Mouse (Mus musculus): ENCODE measurements at regions not wholly inside any gene's neighbourhood (a gene's known extent, or its start where the extent isn't known, plus 50 kb on each side); places are given as distances from the start of the nearest gene placed in this dataset.

DNA sequence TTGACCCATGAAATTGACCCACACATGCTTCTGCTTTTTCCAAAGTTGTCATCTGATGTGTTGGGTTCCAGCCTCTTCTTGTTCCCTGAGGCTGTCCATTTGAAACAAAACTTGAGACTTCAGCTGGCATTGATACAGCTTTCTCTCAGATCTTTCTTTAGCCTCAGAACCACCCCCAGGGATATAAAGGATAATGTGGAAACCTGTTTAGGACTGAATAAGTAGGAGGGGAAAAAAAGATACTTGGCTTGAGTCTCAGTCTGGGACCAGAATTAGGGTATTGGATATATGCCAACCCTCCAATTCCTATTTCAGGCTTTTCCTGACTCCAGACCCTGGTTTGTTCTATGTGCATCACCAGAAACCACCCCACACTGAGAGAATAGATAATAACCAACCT, 579.7 kb upstream of the Camk1g start:
- no peak for DNase-seq

DNA sequence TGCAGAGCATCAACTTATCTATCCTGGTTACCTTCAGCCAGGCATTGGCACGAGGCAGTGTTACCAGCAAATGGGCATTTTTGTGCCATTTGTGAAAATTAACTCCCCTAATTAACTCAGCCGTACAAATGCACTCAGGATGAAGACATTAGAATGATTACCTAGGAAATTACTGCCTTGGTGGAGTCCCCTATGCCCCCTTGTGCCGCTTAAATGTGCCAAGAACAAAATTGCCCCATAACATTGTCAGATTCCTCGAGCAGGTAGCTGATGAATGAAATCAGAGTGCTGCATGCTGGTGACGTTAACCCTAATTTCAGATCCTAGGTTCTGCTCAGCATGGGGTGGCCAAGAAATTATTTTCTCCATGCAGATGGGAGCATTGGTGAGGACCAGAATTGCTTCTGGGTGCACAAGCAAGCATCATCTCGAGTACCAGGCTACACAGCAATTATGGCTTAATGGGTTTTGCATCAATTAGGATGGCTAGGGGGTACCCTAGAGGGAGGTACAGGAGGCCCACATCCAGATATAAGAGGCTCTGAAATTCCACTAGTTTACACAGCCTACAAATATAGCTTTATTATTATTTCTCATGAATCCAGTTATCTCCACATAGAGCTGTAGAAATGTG, 577.0 kb upstream of the Camk1g start:
- no peak for DNase-seq

DNA sequence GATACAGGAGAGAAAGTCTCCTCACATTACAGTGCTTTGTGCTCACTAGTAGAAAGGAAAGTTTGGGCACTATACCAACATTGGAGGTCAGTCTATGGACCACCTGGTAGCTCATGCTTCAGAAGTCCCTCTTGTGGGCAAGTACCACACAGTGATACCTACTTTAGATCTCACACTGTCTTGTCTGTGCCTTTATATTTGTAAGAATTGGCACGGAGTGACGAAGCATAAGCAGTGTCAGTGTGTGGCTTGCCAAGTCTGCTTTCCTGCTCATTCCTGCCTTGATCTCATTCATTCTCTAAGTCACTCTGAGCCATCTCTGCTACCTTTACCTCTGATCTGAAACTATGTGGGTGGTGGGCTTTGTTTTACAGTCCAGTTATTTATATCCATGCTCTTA, 565.9 kb upstream of the Camk1g start:
- no peak for DNase-seq

- no peak for DNase-seq
Observed at GRCm38 (mm10) chr1:193934308-193934707, 564.2 kb upstream of the Camk1g start.

GRCm38 (mm10) chr1:193931131-193931729, 561.1 kb upstream of the Camk1g start:
- DNase-seq: no peak

GRCm38 (mm10) chr1:193928607-193929006, 558.5 kb upstream of the Camk1g start:
- DNase-seq: no peak

DNA sequence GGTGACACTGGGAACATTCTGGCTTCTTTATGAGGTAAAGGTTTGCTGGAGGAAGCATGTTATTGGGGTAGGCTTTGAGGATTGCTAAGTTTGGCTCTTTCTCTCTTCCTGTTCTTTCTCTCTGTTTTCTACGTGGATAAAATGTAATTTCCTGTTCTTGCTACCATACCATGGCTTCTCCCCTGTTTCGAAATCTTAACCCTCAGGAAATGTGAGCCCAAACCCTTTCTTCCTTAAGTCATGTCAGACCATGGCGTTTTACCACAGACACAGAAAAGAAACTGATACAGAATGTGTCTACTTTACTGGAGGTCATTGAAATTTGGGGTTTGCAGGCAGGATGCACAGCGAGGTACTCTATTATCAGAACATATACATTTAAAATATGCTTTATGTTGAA, 552.7 kb upstream of the Camk1g start:
- DNase-seq: no peak

DNA sequence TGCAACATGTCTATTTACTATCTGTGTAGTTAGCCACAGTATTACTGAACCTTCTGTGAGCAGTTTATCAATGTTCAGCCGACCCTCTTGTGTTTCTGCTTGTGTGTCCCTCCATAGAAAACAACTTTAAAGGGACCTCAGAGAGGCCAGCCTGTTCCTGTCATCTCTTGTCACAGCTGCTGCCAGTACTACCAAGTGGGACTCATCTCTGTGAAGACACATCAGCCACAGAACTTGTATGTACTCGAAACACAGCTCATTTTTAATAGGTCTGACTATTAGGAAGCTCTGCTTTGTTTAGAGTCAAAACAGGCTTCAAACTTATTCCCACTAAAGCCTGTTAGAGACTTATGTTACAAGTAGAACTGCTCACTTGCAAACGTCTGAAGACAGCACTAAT, 549.1 kb upstream of the Camk1g start:
- DNase-seq: no peak

GRCm38 (mm10) chr1:193905711-193906110, 535.6 kb upstream of the Camk1g start:
- no peak for DNase-seq

GRCm38 (mm10) chr1:193894072-193894471, 524.0 kb upstream of the Camk1g start:
- DNase-seq: no peak

DNA sequence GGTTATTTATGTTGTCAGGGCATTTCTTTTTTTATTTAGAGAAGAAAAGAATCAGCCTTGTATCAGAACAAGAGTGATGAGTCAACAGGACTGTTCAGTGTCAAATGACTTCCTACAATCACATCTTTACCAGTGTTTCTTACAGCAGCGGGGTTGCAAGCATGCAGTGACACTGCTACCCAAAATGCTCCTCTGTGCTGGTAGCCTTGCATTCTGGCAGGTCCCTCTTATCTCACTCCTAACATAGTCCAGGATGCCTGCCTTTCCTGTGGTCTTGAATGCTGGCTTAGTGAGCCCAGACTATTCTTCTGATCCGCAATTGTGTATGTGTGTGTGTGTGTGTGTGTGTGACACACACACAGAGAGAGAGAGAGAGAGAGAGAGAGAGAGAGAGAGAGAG, 506.4 kb upstream of the Camk1g start:
- no peak for DNase-seq

GRCm38 (mm10) chr1:193876121-193876520, 506.0 kb upstream of the Camk1g start:
- no peak for DNase-seq

DNA sequence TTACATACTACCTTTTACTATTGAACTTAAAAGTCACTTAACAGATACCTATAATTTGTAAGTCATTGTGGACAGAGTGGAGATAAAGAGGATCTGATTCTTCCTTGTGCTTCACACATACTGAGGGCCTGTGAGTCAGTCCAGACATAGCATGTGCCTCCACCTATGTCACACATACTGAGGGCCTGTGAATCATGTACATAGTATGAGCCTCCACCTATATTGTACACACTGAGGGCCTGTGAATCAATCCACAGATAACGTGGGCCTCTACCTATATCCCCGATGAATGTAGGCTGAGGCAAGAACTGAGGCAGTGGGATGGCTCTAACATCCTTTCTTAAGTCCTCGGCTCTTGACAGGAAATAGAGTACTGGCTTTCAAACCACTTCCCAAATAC, 505.2 kb upstream of the Camk1g start:
- no peak for DNase-seq

DNA sequence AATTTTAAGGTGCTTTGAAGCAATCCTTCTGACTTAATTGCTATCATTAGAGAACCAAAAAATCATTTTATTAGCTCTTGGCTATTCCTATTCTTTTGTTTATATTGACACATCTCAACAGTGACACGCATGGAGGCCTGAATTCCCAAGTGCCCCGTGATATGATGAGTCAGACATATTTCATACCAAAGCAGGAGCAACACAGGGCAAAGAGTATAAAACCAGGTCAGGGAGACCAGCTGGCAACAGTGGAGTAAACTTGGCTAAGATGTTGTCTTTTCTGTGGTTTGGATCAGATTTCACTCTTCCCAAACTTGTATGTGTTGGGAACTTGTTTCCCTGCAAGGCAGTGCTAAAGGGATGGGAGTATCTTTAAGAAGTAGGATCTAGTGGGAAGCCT, 500.6 kb upstream of the Camk1g start:
- peak; percentile 6 for DNase-seq

DNA sequence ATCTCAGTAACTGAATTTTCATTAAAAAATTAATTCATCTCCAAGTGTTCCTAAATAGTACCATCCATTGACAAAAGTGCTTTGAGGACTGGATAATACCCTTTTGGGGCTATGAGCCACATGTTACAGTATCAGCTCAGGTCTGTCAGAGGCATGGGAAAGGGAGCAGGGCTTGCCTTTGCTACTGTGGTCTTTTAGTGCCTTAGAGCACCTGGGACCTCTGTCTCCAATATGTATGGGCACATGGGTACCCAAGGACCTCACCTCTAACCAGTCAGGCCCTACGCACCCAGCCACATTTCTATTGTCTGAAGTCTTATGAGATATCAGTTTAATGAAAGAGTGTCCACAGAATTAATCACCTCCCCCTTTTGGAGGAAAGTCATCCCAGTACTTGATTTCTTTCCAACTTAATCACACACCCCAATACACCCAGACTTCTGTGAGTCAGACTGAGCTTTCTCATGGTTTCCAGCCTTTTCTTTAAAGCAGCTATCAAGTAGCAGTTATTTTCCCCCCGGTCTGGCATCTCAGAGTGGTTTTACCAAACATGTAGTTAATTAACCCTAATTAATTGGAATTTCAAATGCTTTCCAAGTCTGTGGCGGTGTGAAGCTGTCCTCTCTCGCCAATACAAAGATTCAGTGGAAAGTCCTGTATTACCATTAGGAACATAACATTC, 498.7 kb upstream of the Camk1g start:
- DNase-seq: no peak

DNA sequence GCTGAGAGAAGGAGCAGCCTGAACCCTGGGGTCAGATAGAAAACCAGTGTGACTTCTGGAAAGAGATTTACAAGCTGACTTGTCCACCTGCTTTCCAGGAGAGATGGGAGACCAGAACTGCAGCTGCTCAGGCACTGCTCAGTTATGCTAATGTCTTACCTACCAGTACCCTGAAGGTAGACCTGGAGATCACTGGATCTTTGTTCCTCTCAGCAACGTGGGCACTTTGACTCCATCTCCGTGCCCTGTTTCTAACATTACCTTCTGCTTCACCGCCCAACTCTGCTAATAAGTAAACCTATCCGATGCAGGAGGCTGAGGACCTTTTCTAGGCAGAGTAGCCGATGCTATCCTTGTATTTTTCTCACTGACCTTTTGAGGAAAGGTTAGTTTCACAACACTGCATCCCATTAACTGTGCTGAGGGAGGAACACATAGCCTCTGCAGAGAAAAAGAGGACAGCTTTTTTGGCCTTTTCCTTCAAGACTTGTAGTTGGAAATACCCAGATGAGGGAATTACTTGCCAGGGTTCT, 490.7 kb upstream of the Camk1g start:
- DNase-seq: no peak

DNA sequence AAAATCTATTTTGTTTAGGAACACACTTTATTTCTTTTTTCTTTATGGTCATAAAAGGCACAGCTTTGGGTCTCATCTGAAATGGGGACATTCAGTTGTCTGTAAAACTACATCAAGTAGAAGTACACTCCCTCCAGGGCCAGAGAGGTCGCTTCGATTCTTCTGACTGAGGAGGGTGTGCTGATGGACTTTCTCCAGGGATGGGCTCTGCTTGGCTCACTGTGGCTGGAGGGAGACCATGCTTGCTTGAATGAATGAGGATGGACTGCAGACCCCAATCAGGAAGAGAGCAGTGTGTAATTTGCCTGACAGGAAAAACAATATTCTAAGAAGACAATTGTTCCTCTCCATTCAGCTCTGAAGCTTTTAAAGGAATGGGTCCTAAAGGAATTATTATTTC, 490.3 kb upstream of the Camk1g start:
- DNase-seq: no peak

DNA sequence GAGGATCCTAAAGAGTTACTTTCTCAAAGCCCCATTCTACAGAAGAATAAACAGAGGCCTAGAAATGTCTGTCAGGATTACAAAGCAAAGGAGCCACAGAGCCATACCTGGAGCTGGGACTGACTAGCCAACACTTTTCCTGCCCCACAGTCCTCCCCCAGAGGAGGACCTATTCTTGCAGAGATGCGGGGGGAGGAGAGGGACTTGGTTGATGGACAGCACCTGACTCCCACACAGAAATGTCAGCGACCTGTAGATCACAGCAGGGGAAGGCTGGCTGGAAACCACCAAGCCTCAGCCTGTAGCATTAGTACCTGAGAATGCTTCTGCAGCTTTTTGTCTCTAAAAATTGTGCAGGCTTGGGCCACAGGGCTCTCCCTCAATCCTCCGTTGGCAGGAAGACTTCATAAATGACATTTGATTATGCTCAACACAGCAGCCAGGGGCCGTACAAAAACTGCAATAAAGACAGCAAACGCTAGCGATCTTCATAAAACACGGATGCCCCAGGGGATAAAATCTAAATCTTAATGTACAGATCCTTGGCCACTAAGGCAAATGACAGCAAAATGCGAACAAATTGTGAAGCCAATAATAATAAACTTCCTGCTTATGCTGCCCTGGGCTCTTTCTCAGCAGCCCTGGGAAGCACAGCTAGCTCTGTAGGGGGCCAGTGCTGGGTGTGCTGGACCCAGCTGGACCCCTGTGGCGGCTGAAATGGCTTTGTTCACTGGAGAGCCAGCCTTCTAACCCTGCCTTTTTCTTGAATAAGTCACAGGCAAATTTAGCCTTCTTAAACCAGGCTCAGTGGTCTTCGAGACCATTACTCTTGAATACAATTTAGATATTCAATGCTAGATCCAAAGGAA, 489.4 kb upstream of the Camk1g start:
- no peak for DNase-seq

DNA sequence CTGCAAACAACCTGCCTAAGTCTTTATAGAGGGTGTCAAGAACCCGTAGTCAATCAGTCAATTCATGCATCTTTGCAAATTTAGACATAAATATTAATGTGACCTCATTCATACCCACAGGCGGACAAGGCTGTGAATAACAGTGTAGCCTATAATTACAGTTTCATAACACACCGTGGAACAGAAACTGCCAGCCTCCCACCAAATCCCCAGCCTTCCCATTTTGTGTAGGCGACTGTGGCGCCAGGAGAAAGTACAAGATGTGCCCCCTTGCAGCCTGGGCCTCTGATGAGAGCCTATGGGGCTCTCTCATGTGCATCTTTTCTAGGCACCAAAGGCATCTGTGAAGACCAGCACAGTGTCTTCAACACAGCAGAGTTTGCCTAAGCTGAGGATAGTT, 477.8 kb upstream of the Camk1g start:
- DNase-seq: no peak

- no peak for DNase-seq
Observed at GRCm38 (mm10) chr1:193844868-193845267, 474.8 kb upstream of the Camk1g start.

DNA sequence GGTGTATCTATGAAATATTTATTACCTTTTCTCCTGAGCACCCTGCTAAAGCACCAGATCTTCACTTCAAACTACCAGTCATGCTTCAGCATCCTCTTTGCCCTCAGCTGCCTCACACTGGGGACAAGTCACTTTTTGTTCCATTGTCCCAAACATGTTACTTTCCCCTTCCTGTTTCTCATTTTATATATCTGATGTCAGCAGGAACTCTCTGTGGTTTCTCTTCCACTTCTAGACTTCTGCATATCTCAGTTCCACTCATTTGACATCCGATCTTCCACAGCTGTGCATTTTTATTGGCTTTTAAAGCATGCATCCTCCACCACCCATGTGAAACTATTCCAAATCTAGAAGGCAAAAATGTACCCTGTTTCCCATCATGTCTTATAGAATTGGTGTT, 474.4 kb upstream of the Camk1g start:
- DNase-seq: no peak

GRCm38 (mm10) chr1:193800998-193801397, 430.9 kb upstream of the Camk1g start:
- no peak for DNase-seq

DNA sequence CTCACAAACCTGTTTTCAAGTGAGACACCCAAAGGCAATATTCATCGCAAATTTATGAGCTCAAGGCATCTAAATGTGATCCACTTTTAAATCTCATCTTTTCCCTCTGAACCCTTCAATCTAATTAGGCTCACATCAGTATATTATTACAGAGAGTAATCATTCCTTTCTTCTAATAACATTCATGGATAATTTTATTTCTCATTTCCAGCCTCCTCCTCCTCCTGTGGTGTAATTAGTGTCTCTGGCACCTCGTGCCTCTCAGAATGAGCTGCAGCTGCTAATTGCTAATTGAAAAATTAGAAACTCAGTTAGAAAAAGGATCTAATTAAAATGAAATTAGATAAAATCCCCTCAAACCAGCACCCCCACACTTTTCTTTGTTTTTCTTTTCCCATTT, 420.5 kb upstream of the Camk1g start:
- DNase-seq: no peak

Measured in gastrocnemius, postnatal 25 days (tissue).